Mouse (Mus musculus) thymus, postnatal 4 days (tissue): ENCODE data around the gene Ttll5.

Experiments
- DNase-seq: peaks from one replicate; pipeline ENCODE4 v3.0.0; 2021

The Ttll5 gene

DNA sequence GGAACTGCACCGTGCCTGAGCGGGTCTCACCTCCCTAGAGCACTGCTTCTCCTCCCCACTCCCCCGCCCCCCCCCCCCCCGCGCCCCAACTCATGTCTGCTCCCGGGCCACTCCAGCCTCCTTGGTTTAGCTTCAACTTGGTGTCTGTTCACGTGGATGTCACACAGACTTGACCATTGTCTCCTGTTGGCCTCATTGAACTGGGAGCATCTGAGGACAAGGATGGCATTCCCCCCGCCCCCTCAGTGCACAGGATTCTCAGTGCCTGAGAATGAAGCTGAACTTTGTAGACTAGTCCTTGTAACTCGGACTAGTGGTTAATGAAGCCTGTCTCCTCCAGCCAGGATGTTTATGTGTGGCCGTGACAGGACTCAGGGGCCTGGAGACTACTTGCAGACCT is 281.1 kb downstream of the Ttll5 start:
- DNase-seq = no peak

- DNase-seq = no peak
Measured at GRCm38 (mm10) chr12:86106086-86106485, 281.6 kb downstream of the Ttll5 start.

DNA sequence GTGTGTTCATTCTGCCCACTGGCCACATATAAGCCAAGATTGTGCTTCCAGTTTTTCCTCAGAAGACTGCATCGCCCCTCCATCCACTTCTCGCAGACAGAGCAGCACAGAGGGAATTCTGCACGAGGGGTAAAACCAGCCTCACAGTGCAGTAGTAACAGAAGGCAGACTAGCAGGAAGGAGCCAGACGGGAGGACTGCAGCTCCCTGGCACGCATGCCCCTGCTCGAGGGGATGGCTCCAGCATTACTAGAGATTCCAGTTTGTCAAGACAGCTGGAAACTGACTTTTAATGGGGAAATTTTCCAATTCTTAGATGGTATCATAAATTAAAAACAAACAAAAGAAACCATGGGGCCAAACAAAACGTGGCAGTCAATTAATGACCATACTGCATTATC is 283.2 kb downstream of the Ttll5 start:
- DNase-seq = no peak

GRCm38 (mm10) chr12:86109531-86109930 is 285.1 kb downstream of the Ttll5 start:
- no peak for DNase-seq

DNA sequence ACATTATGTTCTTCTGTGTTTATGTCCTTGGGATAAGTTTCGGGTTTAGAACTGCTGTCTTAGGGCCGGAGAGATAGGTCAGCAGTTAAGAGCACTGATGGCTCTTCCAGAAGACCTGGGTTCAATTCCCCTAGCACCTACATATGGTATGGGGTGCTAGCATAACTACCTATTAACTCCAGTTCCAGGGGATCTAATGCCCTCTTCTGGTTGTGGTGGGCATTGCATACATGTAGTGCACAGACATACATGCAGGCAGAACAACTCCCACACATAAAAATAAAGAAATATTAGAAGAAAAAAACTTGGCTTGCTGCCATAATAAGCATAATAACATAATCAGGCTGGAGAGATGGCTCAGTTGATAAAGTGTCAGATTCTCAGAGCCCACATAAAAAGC is 286.2 kb downstream of the Ttll5 start:
- DNase-seq = peak; percentile 67
